Mouse (Mus musculus) spleen, adult 18-20 months (tissue): ENCODE results near the gene Naa11.

Source experiments
- DNase-seq, 2 experiments: peaks; one replicate each; pipeline ENCODE4 v3.0.0; 2022; ENCODE audit warnings: mixed read lengths in 2 of 2

Gene Naa11

DNA sequence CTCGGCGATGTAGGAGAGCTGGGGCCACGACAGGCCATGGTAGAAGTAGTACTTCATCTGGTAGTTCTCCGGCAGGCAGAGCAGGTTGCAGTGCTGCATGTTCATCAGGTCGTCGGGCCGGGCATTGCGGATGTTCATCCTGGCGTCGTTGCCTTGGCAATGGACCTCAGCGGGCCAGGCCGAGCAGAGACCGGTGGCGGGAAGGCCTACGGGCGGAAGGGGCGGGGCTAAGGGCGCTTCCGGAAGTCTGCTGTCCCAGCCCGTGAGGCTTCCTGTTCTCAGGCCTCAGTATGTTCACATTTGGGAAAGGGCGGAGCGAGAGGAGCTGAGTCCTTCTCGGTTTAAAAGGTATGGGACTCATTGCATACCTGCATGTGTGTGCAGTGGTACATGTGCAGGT is at the start of gene Naa11:
Naa11 (minus strand) TSS at position 220 of the 400 bp plus-strand sequence.
- DNase-seq = no peak

DNA sequence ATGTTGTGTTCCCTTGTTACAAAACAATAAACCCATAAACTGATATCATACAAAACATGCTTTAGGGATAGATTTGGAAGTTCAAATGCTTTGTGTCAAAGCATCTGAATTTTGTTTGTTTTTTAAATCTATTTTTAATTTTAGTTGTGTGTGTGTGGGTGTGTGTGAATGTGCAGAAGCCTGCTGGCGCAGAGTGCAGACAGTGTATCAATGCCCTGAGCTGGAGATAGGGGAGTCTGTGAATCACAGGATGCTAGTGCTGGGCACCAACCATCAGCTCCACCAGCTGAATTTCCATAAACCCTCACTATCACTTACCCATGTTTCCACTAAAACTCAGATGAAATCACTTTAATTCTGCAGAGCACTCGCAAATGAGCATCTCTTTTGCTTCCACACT is 40.3 kb upstream of the Naa11 start:
- DNase-seq = no peak

DNA sequence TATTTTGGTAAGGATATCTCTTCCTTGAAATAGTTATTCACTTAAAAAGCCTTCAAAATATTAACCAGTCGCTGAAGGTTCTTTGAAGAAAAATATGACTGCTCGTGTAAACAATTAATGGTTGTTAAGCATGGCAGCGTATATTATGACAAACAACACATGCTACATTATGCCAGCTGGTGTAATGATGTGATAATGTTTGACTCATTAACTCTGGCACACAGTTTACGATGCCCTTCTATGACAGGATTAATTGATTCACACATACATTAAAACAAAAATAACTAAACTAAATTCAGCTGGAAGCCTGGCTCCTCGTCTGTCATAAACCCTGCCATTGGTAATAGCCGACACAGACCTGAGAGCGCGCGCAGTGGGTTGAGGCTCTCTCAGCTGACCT is 37.8 kb upstream of the Naa11 start:
- no peak for DNase-seq

DNA sequence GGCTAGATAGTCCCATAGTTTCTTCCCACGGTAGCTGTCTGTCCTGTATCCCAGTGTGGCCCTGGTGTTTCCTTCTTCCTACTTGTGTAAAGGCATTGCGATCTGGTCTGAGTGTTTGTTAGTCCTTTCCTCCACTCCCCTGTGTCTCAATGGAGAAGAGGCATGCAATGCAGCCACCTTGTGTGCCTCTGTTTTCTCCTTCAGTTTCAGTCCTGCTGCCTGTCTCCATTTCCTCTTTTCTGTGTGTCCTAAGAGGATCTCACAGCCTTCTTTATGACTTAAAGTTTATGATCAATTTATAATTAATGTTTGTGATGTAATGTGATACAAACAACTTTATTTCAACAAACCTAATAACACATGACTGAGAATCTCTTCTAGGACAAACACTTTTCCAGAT is 29.5 kb upstream of the Naa11 start:
- DNase-seq = no peak

DNA sequence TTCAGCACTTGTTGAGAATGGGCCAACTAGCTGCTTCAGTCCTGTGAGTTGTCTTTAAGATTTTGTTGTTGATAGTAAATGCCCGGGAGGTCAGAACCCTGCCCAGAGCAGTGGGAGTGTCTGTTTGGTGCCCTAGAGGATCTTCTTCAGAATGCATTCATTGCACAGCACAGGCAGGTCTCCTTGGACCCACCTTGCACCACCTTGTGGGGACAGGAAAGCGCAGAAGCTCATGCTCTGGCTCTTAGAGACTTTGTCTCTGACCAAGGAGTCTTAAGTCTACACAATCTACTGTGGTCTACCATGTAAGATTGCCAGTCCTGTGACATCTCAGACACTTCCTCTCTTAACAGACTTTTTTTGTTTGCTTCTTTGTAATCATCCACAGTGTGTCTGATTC is 25.0 kb upstream of the Naa11 start:
- no peak for DNase-seq

DNA sequence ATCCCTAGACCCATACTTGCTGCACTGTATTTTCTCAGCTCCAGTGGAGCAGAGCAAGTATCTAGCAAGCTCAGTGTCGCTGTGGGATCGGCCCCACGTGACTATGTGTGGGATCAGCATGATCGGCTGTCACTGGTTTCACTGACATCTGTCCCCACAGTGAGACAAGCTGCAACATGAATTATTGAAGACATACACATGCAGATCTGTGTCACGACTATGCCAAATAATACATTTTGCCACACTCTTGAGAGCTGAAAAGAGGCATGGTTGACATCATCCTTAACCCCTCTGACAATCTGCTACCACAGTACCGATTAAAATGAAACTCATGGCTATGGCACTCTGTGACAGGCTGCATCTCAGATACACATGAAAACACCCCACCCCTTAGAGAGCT is 23.7 kb upstream of the Naa11 start:
- DNase-seq = no peak

DNA sequence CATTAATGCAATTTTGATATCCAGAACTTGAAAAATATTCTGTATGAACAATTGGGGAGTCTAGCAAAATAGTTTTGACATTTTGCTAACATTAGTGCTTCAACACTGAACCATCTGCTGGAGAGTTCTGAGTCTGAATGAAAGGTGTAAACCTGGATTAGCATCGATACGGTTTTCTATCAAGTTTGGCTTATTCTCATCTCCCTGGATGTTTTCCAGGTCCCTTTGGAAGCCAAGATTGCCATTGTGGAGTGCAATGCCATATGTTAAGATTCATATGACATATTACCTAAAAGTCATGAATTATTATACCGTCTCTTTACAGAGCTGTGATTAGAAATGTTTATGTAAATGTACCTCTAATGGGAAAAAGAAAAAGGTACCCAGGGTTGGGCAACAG is 21.5 kb upstream of the Naa11 start:
- no peak for DNase-seq

DNA sequence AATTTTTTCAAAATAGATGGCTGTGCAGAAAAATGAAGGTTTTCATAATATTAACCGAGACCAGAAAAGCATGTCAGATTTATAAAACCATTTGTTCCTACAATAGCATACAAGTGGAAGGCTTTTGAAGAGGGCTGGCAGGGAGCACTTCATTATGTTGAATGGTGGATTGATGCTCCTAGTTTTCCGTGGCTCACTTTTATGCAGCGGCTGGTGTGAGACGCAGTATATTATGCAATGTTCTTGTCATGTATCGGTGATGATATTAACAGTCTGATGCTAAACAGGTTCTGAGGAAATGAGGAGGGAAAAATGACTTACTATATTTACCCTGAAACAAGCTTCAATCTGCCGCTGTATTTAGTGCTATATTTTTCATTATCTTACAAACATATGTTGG is 18.0 kb upstream of the Naa11 start:
- no peak for DNase-seq

DNA sequence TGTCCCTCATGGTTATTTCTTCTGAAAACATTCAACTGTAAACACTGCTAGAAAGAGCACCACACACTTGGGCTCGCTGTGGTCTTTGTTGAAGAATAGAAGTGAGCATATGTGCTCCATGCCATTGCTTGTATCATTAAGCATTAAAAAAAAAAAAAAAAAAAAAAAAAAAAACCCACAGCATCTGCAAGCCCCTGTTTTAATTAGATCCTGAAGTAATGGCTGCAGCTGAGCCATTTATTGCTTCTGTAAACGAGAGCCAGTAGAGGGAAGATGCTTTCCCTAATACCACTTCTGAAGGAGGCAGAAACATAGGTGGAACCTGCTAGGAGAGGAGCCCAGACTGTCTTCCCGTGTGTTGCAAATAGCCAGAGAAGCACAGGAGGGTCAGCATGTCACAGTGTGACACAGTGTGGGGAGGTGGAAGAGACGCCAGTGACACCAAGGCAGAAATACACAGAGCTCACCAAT is 17.1 kb upstream of the Naa11 start:
- DNase-seq = no peak

DNA sequence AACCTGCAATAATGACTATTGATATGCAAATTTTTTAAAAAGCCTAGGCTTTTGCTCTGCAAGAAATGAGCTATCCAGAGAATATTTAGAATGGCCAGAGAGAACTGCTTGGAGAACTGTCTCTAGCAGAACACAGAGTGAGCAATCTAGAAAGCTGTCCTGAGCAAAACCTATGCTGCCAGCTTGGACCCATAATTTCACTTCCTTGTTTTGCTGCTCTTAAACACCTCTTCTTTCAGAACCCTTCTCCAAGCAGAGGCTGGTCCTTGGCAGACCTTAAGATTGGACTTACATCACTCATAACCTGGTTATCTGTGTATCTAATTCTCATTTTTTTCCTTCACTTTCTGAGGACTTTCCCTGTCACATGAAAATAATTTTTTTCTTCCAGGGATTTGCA is 8.9 kb upstream of the Naa11 start:
- no peak for DNase-seq

DNA sequence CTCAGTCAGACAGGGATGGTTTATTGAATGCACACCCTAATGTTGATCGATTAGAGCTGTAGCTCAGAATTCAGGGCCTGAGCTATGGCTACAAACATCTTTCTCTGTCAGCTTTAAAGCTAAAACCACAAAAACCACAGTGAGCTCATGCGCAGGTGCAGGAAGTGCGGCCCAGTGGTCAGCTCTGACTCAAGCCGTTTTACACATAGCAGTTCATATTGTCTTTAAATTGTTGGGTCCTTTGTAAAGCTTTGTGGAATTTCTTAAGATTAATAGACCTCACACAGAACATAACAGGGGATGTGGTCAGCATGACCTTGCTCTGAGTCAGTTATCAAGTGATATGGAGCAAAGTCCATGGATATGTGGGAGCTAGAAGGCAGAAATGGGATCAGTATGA is 5.4 kb upstream of the Naa11 start:
- DNase-seq = peak; percentile 21 to 39

DNA sequence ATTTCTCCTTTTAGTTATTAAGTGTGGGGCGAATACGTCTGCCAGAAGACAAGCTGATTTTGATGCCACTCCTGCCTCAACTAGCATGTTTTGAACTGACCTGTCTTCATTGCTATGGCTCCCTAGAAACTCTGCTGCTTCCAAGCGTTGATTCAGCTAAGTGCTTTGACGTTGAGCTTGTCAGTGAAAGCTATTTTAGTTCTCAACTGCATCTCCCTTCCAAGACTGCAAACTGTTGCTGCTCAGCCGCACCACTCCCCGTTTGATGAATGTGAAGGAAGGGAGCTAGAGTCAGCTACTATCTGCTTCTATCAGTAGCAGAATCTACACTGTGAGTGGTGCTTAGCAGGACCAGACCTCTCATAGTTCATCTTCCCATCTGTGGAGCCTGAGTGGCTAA is 4.6 kb downstream of the Naa11 start:
- DNase-seq = no peak

DNA sequence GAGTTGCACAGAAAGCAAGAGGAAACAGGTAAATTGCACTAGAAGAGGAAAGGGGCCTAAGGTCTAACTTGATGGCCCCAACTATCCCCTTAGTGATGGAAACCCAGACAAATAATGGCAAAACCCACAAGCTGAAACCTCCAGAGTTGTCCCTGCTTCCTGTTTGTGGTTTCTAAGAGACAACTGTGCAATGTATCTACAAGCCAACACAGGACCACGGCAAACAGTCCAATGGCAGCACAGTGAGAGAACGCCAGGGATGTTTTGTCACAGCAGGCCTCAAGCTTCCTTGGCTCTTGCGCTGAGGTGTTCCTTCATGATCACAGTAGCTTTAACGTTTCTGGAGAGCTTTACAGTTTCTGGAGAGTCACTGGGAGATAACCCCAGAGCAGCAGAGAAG is 7.8 kb downstream of the Naa11 start:
- DNase-seq = no peak

DNA sequence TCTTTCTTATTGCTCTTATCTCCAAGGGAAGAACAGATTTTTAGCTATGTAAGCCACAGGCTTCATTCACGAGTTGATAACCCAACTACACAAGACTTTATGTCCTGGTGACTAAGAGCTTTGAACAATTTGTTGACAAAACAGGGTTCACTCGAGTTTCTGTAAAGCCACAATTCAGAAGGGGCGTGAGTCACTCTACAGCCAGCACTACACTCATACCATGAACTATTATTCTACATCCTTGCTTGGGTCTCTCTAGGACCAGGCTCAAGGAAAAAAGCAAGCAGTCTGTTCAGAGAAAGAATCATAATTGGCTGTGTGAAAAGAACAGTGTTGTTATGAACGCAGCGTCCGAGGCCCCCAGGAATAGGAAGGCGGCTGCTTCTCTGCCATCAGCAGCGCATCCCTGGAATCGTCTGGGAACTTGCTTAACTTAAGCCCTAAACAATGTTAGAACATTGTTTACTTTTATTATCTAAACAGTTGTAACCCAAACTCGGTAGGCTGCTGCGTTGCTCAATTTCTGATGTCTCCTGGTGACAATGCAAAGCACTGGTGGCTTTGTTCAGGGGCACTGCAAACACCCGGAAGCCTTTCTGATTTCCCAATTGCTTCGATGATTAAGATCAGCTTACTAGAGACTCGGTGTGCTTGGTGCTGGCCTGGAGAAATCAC is 9.5 kb downstream of the Naa11 start:
- DNase-seq = no peak

DNA sequence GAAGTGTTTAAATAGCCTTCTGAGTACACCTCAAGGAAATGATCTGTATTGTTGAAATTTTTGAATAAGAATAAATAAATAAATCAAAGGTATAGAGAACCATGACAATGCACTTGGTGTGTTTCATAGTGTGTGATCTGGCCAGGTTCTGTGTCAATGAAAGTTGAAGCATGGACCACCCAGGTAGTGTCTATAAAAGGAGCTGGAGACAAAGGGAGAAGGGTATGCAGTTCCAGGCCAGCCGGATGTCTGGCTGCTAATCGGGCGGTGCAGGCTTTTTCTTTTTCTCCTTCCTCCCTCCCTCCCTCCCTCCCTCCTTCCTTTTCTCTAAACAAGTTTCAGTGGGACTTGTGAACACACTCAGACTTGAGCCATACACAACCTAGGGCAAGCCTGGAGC is 12.2 kb downstream of the Naa11 start:
- DNase-seq = no peak

DNA sequence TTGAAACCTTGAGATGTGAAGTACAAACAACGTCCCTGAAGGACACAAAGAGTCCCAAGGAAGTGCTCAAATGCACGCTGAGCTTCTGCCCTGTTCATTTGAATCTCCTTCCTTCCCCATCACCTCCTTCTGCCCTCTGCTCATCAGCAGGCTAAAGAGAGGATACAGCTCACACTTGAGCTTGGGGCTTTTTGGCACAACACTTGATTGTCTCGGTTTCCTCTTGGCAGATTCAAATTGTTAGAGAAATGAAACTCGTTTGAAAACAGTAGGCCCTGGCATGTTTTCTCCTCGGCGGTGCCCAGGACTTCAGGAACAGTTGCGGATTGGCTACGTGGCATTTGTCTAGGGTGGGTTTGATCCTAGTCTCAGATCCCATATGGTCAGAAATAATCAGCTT is 27.4 kb downstream of the Naa11 start:
- DNase-seq = no peak

DNA sequence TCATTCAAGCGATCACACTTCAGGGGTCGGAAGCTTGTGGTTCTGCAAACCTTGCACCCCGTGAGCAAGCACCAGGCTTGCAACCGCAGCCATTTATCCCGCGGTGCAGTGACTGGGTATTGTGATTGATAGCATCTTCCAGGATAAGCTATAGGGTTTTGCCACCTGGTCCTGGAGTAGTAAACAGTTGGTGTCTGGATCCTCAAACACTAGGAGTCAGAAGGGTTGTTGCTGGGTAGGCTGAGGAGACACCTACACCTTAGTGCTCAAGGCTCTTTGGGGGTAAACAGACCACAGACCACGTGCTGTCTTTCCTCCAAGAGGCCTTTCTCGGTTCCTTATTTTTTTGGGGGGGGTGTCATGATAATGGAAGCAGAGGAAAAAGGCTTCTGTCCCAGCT is 27.9 kb downstream of the Naa11 start:
- no peak for DNase-seq

DNA sequence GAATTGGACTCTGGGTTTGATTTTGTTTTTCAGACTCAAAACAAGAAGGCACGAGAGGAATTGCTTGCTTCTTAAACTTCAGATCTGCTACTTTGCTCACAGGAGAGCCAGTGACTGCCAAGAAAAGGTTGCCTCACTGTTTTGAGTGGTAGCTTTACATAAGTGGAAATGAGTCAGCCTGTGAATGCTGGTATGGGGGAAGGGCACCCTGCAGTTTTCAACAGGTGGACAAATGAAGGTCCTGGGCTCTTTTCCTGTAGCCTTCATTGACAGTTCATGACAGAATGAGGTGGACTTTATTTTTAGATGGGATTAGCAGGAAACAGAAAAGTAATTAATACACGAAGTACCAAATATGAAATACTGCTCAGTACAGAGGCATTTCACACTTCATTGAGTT is 29.6 kb downstream of the Naa11 start:
- no peak for DNase-seq

DNA sequence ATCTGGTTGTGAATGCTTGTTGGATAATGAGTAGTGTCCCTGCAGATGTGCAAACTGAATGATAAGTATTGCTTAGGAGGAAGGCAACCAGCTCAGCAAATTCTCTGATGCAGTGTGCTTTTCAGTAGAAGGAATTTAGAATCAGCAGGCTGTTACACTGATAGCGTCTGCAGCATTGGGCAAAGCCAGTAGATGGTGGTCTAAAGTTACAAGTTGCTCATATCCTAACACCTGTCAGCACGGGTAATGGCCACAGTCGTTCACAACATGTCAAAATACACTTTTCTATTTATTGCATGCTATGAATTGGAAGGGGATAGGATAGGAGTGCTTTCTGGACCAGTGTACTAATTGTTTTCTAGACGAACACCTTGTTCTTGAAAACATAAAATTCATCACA is 33.1 kb downstream of the Naa11 start:
- DNase-seq = no peak

DNA sequence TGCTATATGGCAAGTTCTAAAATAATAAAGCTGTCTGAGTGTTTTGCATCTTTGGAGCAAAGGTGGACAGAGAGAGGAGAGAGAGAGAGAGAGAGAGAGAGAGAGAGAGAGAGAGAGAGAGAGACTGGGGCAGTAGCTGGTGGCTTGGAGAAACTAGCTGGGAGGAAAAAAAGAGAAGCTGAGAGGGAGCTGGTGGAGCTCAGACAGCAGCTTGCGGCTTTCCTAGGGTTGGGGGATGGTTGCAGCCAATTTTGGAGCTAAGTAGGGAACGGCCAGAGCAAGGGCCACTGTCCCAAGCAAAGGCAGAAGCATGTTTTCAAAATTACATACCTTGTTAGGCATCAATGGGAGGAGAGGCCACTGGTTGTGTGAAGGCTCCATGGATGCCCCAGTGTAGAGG is 36.0 kb downstream of the Naa11 start:
- no peak for DNase-seq

DNA sequence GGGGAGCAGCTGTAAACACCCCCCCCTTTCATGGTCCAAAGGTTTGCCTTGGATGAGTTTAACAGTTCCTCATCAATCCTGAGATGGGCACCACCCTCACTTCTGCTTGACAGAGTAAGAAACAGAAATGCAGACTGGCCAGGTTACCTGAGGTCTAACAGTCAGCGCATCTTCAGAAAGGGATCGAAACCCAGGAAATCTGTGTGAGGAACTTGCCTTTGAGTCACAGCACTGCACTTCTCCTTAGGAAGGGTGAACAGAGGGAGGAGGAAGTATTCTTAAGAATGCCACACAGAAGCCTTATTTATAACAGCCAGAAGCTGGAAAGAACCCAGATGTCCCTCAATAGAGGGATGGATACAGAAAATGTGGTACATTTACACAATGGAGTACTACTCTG is 37.0 kb downstream of the Naa11 start:
- DNase-seq = no peak

DNA sequence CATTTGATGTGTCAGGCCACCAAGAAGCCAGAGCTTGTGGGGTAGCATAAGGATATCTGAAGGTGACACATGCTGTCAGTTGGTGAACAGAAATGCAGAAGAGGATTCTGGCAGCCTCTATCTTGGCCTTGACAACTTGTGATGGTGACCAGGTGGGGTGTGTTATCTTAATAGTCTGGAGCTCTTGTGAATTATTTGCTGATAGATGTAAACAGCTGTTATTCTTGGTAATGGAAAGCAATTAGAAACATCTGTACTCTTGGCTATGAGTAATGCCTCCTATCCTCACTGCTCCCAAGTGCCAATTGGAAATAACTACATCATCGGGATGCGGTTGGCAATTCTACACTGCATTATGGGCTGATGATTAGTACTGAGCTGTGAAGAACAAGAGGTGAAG is 43.4 kb downstream of the Naa11 start:
- no peak for DNase-seq

DNA sequence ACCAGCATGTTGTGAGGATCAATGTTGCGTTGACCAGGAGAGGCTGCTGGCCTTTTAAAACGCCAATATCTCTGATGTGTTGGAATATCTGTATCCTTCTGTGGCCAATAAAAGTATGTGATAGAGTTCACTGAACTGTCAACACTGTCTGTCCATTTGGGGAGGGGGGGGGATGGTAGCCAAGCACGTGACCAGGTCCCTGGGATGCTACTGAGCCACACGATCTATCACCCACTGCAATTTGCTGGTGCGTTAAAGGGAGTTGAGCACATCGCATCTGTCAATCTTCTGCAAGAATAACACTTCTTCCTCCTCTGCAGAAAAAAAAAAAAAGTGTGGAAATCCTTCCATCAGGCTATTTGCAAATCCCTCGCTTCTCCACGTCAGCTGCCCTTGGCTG is 43.9 kb downstream of the Naa11 start:
- no peak for DNase-seq

DNA sequence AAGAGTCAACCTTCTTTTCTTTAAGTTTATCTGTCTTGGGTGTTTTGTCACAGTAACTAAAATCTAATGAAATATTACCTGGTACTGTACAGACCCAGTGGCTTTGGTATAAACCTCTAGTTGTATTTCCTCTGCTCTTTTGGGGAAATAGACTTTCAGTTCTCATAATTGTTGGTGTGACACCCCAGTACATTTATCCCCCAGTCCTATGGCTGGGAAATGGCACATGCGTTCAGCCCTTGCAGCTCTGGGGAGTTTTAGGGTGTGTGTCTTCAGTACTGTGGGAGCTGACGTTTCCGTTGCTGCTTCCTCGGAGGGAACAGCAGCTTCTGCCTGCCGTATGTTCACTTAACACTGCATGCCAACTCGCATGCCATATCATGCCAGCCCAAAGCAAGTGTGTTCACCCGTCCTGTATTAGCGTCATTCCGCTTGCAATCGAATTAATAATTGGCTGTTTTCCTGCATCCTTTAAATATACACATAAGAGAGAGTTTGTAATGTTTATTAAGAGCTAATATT is 46.4 kb downstream of the Naa11 start:
- no peak for DNase-seq

DNA sequence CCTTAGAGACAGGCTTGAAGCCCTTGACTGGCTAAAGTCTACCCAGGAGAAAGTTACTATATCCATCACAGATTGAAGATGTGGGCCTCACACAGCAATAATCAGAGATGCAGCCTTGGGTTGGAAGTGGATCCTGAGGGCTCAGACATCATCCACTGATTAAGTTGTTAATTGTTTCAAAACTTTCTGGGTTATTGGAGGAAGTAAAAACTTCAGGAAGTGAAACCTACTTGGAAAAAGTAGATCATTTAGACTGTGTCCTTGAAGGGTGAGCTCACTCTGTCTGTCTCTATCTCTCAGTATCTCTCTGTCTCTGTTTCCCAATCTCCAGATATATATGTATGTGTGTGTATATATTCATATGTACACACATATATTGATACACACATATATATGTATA is 47.0 kb downstream of the Naa11 start:
- DNase-seq = no peak
